Mouse (Mus musculus) ovary, adult 2 months (tissue): Measurements from ENCODE around the gene Gm5108. TPM values are rescaled to one million over a fixed set of nuclear protein-coding genes. Genes with fewer than 3 reads are reported as not detected.

ENCODE experiments used
- polyA plus RNA-seq: library from polyadenylated mRNA; depleted of rRNA; stranded (reverse); fragments of >200 nt; gene quantifications from 2 replicates; pipeline ENCODE4 v1.2.3, GENCODE M21; 2012; rRNA removed

Gene Gm5108
- polyA plus RNA-seq = not detected in 2 replicates

DNA sequence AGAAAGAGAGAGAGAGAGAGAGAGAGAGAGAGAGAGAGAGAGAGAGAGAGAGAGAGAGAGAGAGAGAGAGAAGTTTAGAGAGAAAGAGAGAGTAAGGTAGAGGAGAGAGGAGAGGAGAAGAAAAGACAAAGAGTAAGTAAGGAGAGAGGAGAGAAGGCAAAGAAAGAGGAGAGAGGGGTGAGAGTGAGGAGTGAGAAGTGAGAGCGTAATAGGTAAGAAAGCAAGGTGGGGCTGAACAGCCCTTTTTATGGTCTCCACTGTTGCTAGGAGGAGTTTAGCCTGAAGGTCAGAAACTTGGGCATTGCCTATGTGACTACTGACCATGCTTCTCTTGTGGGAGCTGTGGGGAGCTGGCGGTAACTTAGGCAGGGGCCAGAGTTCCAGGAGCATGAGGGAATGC is at the start of gene Gm5108:
Gene Gm5108 (plus strand): TSS at position 301 of the 400 bp plus-strand sequence.

DNA sequence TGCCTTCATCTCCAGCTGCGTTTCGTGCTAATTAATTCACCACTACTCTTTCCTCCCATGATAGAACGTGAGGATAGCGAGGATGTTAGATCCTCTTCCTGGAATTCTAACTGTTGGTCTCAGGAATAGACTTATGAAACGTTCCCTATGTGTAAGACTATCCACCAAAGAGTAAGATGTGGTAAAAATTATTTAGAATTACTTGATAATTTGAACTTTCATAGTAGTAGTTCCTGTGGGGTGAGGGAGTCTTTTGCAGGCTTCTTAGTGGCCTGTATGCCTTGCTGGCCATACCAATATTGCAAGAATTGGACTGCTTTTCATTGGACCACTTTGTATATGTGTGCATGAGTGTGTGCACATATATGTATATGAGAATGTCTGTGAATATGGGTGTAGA is 4.9 kb downstream of the Gm5108 start, which contains the start of gene Gm21905:
Gene Gm21905 (minus strand): TSS at position 101 of the 400 bp plus-strand sequence.

Other genes with a start within 250 kb of the Gm5108 start
- gene Atp8a1, start 94.2 kb upstream of the Gm5108 start, polyA plus RNA-seq = 24.9 and 79.3 TPM in 2 replicates
- not detected in 2 replicates for gene Gm21905, start 4.8 kb downstream of the Gm5108 start, polyA plus RNA-seq
- not detected in 2 replicates for gene Grxcr1, start 90.2 kb downstream of the Gm5108 start, polyA plus RNA-seq